In genomic region chr15:41154551-41155151, GRCm38 (mm10) we compare ENCODE assay signal across 8 mouse cellular contexts.
DNase-seq lines count a peak whose midpoint lies in the region; ATAC-seq lines count a peak whose summit lies in the region.

No protein-coding gene starts in this region.

- H3K9ac ChIP-seq in liver, embryonic 11.5 days (ENCODE audit: low read depth, low read length), result no peak overlapping the region
- H3K9ac ChIP-seq in forebrain, embryonic 12.5 days, result 0 out of 2 replicates have a peak overlapping the region, but pooled peaks have one; percentile 36

- no peaks in the 10 kb centered on the region for H3K27me3 ChIP-seq in liver, embryonic 11.5 days (replicated peaks; ENCODE audit: control insufficient read depth, insufficient read depth, low read length)
- H3K27me3 ChIP-seq in forebrain, embryonic 12.5 days, result no peaks in the 10 kb centered on the region
- H3K27me3 ChIP-seq in limb, embryonic 10.5 days (ENCODE audit: low read depth, poor library complexity, severe bottlenecking), result no peaks in the 10 kb centered on the region

- no peak overlapping the region for H3K4me3 ChIP-seq in liver, embryonic 11.5 days (ENCODE audit: low read depth, low read length)
- H3K4me3 ChIP-seq in forebrain, embryonic 12.5 days (replicated peaks), result peak overlapping the region; percentile 25
- peak overlapping the region; percentile 33 for H3K4me3 ChIP-seq in limb, embryonic 10.5 days

- no peaks in the 10 kb centered on the region for H3K36me3 ChIP-seq in liver, embryonic 11.5 days (ENCODE audit: control insufficient read depth, insufficient read depth, low read length)
- H3K36me3 ChIP-seq in forebrain, embryonic 12.5 days (replicated peaks), result no peaks in the 10 kb centered on the region
- H3K36me3 ChIP-seq in limb, embryonic 10.5 days, result no peaks in the 10 kb centered on the region

- peak overlapping the region; percentile 57 for H3K4me2 ChIP-seq in liver, embryonic 11.5 days
- peak overlapping the region; percentile 56 for H3K4me2 ChIP-seq in forebrain, embryonic 12.5 days

- no peaks in the 10 kb centered on the region for H3K9me3 ChIP-seq in liver, embryonic 11.5 days (ENCODE audit: control insufficient read depth, low read length)
- H3K9me3 ChIP-seq in forebrain, embryonic 12.5 days, result no peaks in the 10 kb centered on the region
- H3K9me3 ChIP-seq in limb, embryonic 10.5 days (replicated peaks), result no peaks in the 10 kb centered on the region

- no peak overlapping the region for H3K27ac ChIP-seq in liver, embryonic 11.5 days (ENCODE audit: low read depth, low read length)
- H3K27ac ChIP-seq in forebrain, embryonic 12.5 days, result 0 out of 2 replicates have a peak overlapping the region, but pooled peaks have one; percentile 25
- 0 out of 2 replicates have a peak overlapping the region, but pooled peaks have one; percentile 42 for H3K27ac ChIP-seq in limb, embryonic 10.5 days

- 43% methylated on average over 7 of the region's 7 CpGs for WGBS in liver, embryonic 11.5 days
- WGBS in forebrain, embryonic 12.5 days, result 20% methylated on average over 7 of the region's 7 CpGs
- WGBS in limb, embryonic 10.5 days, result 36% methylated on average over 7 of the region's 7 CpGs

- ATAC-seq in liver, embryonic 11.5 days (replicated peaks; ENCODE audit: low FRiP score), result no peak
- peak; percentile 31; the same call in 1 of the 2 replicates for ATAC-seq in forebrain, embryonic 12.5 days (ENCODE audit: low FRiP score)
- ATAC-seq in monocyte, adult 5-6 weeks (replicated peaks; ENCODE audit: insufficient number of reproducible peaks, low FRiP score, low TSS enrichment, poor library complexity, severe bottlenecking), result no peak

- no peak for DNase-seq in liver, embryonic 11.5 days (ENCODE audit: low spot score)
- no peak for DNase-seq in liver
- no peak for DNase-seq in limb, embryonic 10.5 days (ENCODE audit: low spot score)
- peak; percentile 33 for DNase-seq in retina, embryonic 14.5 days (ENCODE audit: low spot score)
- DNase-seq in testis, postnatal 14 days (ENCODE audit: low spot score), result no peak
- no peak for DNase-seq in left cerebral cortex, adult 9 months (ENCODE audit: low spot score in 2 of 2)

- H3K4me1 ChIP-seq in liver, embryonic 11.5 days (replicated peaks; ENCODE audit: control insufficient read depth, insufficient read depth, low read length), result peaks cover 6% of the 10 kb centered on the region; the same call in 1 of the 2 replicates
- H3K4me1 ChIP-seq in forebrain, embryonic 12.5 days, result peaks cover 10% of the 10 kb centered on the region
- peaks cover 7% of the 10 kb centered on the region for H3K4me1 ChIP-seq in limb, embryonic 10.5 days
